Mouse (Mus musculus): Measurements from ENCODE around the gene Gucy2c.

DNA sequence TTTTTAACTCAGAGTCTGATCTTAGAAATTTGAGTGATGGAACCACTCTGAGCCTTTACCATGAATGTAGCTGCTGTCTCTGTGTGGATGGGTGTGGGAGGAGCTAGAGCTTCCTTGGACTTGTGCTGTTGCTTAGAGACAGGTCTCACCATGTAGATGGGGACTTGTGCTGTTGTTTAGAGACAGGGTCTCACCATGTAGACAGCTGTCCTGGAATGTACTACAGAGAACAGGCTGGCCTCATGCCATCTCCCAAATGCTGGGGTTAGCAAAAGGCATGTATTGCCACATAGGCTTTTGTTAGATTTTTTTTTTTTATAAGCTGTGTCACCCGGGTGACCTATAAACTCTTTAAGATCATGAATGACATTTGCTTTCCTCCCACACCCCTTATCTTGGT, 17.7 kb downstream of the Gucy2c start:
- TF ChIP-seq CTCF (IDR thresholded peaks at IDR 0.05; ENCODE audit: low read depth) (no peak), EP300 (IDR thresholded peaks at IDR 0.05; ENCODE audit: low read depth) (no peak)

All from liver, embryonic 14.5 days (tissue).